Mouse (Mus musculus): ENCODE results near the gene Efnb2. TPM values are rescaled to one million over a fixed set of nuclear protein-coding genes. Genes with fewer than 3 reads are reported as not detected.
A peak's percentile ranks its signal among the peaks of the same experiment; 100 is the strongest.

The Efnb2 gene
- polyA plus RNA-seq, 1 experiment: 35.3 TPM

- DNase-seq (ENCODE audit: low read depth): no peak
Observed at GRCm38 (mm10) chr8:8571625-8572215, 89.3 kb downstream of the Efnb2 start.

GRCm38 (mm10) chr8:8569280-8569679, 91.8 kb downstream of the Efnb2 start:
- peak; percentile 56 for DNase-seq (ENCODE audit: low read depth)

GRCm38 (mm10) chr8:8568215-8568773, 92.7 kb downstream of the Efnb2 start:
- DNase-seq (ENCODE audit: low read depth): peak; percentile 84

Other genes starting within 250 kb of the Efnb2 start
- gene Arglu1, start 29.3 kb upstream of the Efnb2 start, polyA plus RNA-seq (2012; rRNA removed): 52.8 and 56.6 TPM in 2 replicates

Measured in gonadal fat pad, adult 2 months (tissue).